Mouse (Mus musculus) embryo, embryonic 10 days (tissue): ENCODE measurements at regions not wholly inside any gene's neighbourhood (a gene's known extent, or its start where the extent isn't known, plus 50 kb on each side); places are given as distances from the start of the nearest gene placed in this dataset.

Source experiments
- DNase-seq: peaks from one replicate; pipeline ENCODE4 v3.0.0-alpha.2; 2015; ENCODE audit warnings: low spot score

DNA sequence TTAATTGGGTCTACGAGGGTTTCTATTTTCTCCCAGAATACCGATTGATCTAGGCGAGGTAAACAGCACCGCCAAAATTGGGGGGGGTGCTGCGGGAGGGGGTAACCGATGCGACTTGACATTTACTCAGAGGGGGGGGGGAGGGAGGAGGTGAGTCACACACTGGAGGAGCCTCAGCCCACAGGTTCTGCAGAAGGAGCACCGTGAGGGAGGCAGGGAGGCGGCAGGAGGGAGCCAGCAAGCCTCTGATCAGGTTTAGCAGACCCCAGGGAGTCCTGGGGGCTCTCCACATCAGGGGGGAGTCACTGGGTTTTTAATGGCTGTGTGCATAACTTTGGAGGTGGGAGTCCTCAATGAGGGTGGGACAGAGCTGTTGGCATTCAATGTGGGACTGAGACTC, 51.3 kb upstream of the Ier5l start:
- DNase-seq: no peak

DNA sequence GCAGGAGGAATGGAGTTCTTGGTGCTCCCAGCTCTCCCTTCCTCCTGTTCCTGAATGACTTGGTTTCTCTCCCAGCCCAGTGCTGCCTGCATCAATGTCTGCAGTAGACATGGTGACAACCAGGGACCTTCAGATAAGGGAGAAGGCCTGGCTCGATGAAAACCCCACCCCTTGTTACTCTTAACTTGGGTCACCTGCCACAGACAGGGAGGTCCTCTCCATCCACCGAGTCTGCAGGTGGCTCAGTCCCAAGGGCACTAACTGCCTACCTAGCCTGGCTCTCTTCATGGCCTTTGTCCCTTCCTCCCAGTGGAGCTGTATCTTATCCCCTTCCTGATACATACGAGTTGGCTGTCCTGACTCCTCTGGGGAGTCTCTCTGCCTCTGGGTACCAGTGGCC, 51.8 kb upstream of the Ier5l start:
- DNase-seq: no peak

DNA sequence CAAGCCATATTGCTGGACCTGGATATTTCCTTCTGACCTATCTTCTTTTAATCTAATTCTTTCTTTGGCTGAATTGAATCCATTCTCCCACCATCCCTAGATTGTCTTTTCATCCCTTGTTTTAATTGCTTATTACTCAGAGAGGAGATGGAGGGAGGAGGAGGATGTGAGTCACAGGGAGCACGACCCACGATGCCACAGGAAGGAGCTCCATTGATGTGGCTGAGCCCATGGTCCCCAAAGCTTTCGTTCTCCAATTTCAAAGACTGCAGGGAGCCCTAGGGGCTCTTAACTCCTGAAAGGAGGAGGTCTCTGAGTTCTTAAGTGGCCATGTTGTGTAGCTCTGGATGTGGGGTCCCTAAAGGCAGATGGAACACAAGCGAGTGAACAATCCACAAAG, 53.5 kb upstream of the Ier5l start:
- no peak for DNase-seq

GRCm38 (mm10) chr2:30532948-30533347, 58.9 kb upstream of the Ier5l start:
- DNase-seq: no peak

- DNase-seq: no peak
Measured at GRCm38 (mm10) chr2:30533367-30533766, 59.3 kb upstream of the Ier5l start.

- DNase-seq: peak; percentile 13
Measured at GRCm38 (mm10) chr2:30534485-30534884, 60.4 kb upstream of the Cstad start.

DNA sequence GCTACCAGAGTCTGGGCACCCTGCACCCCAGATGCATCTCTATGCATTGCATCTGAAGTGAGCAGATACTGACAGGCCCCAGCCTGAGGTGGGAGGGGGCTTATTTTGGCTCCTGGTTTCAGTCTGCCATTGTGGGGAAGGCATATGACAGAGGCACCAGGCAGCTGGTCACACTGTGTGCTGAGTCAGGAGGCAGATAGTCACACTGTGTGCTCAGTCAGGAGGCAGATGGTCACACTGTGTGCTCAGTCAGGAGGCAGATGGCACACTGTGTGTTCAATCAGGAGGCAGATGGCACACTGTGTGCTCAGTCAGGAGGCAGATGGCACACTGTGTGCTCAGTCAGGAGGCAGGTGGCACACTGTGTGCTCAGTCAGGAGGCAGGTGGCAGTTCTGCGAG, 55.5 kb upstream of the Cstad start:
- no peak for DNase-seq

GRCm38 (mm10) chr2:30541541-30541940, 53.3 kb upstream of the Cstad start:
- no peak for DNase-seq

DNA sequence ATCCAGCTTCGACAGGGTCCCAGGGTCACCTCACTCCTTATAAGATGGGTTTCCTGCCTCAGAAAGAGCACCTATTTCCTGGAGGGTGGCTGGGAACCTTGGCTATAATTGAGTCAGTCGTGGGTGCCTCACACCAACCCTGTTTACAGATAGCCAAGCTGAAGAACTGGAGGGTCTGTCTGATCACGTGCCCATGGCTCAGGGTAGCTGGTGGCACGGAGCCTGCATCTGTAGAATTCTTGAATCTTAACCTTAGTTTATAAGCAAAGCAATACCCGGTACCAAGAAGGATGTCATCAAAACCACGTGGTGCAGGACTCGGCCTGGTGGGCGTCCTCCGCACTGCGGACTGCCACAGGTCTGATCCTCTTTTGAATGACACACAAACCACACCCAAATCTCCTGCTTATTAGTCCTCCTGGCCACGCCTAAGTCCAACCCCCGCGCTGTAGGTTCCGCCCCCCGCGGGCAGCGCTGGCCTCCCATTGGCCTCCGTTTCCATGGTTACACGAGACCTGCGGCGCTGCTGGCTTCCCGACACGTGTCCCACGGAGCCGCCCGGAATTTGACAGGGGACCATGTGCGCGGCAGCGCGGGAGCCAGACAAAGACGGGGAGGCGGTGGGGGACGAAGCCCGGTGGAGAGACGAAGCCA, 49.9 kb upstream of the Cstad start:
- DNase-seq: peak; percentile 99
